Mouse (Mus musculus): ENCODE results near the gene Rtn4rl2. TPM values are rescaled to one million over a fixed set of nuclear protein-coding genes. Genes with fewer than 3 reads are reported as not detected.
"Not testable (repeated sequence)": the region's sequence is repeated elsewhere in the genome, so short reads cannot be mapped to it uniquely, and the experiment has no call there.

The Rtn4rl2 gene
- total RNA-seq (2021) = under 1 TPM; 0.37 to 0.80 TPM
- long read RNA-seq, experiment 1, partial matches to known transcripts = 0 of 3 reads
- long read RNA-seq, experiment 1, other reads (novel, unspliced or antisense) = 1 of 3 reads
- long read RNA-seq, experiment 2, partial matches to known transcripts = 0 of 1 reads
- long read RNA-seq, experiment 2, other reads (novel, unspliced or antisense) = 0 of 1 reads

GRCm38 (mm10) chr2:84886234-84886731 lies at the start of gene Rtn4rl2:
Gene Rtn4rl2 (minus strand): TSS chr2:84886710.
- DNase-seq (ENCODE audit: low spot score in 2 of 2) = peak in 1 of 2 experiments; percentile 15

GRCm38 (mm10) chr2:84935065-84935464 lies 48.6 kb upstream of the Rtn4rl2 start:
- DNase-seq (ENCODE audit: low spot score in 2 of 2) = no peak

- no peak for DNase-seq (ENCODE audit: low spot score in 2 of 2)
Measured at GRCm38 (mm10) chr2:84934649-84935007, 48.1 kb upstream of the Rtn4rl2 start.

GRCm38 (mm10) chr2:84933992-84934648 lies 47.6 kb upstream of the Rtn4rl2 start:
- DNase-seq (ENCODE audit: low spot score in 2 of 2) = no peak

- DNase-seq (ENCODE audit: low spot score in 2 of 2) = no peak
Measured at GRCm38 (mm10) chr2:84930186-84930585, 43.7 kb upstream of the Rtn4rl2 start.

GRCm38 (mm10) chr2:84919601-84920108 lies 33.1 kb upstream of the Rtn4rl2 start:
- DNase-seq (ENCODE audit: low spot score in 2 of 2) = no peak

- no peak for DNase-seq (ENCODE audit: low spot score in 2 of 2)
Measured at GRCm38 (mm10) chr2:84918188-84918587, 31.7 kb upstream of the Rtn4rl2 start.

GRCm38 (mm10) chr2:84916548-84917320 lies 30.2 kb upstream of the Rtn4rl2 start:
- DNase-seq (ENCODE audit: low spot score in 2 of 2) = no peak

GRCm38 (mm10) chr2:84915330-84915729 lies 28.8 kb upstream of the Rtn4rl2 start:
- DNase-seq (ENCODE audit: low spot score in 2 of 2) = no peak

GRCm38 (mm10) chr2:84913881-84914280 lies 27.4 kb upstream of the Rtn4rl2 start:
- no peak for DNase-seq (ENCODE audit: low spot score in 2 of 2)

GRCm38 (mm10) chr2:84912722-84913121 lies 26.2 kb upstream of the Rtn4rl2 start:
- no peak for DNase-seq (ENCODE audit: low spot score in 2 of 2)

GRCm38 (mm10) chr2:84896686-84897085 lies 10.2 kb upstream of the Rtn4rl2 start:
- not testable (repeated sequence) for DNase-seq (ENCODE audit: low spot score in 2 of 2)

GRCm38 (mm10) chr2:84895495-84896198 lies 9.1 kb upstream of the Rtn4rl2 start:
- no peak for DNase-seq (ENCODE audit: low spot score in 2 of 2)

- peak in 1 of 2 experiments; percentile 6 for DNase-seq (ENCODE audit: low spot score in 2 of 2)
Measured at GRCm38 (mm10) chr2:84893359-84893758, 6.8 kb upstream of the Rtn4rl2 start.

- DNase-seq (ENCODE audit: low spot score in 2 of 2) = peak in 1 of 2 experiments; percentile 72
Measured at GRCm38 (mm10) chr2:84890045-84890340, 3.5 kb upstream of the Rtn4rl2 start.

- no peak for DNase-seq (ENCODE audit: low spot score in 2 of 2)
Measured at GRCm38 (mm10) chr2:84889316-84890044, 3.0 kb upstream of the Rtn4rl2 start.

- DNase-seq (ENCODE audit: low spot score in 2 of 2) = peak in 1 of 2 experiments; percentile 51
Measured at GRCm38 (mm10) chr2:84888657-84889315, 2.3 kb upstream of the Rtn4rl2 start.

GRCm38 (mm10) chr2:84887411-84888271 lies 1.1 kb upstream of the Rtn4rl2 start:
- DNase-seq (ENCODE audit: low spot score in 2 of 2) = no peak

GRCm38 (mm10) chr2:84886821-84887281 lies 341 bp upstream of the Rtn4rl2 start:
- DNase-seq (ENCODE audit: low spot score in 2 of 2) = peak in 1 of 2 experiments; percentile 21

Measured in gastrocnemius, postnatal 4 days (tissue).